Mouse (Mus musculus): ENCODE results near the gene Usp30. TPM values are rescaled to one million over a fixed set of nuclear protein-coding genes. Genes with fewer than 3 reads are reported as not detected.

Gene Usp30
- total RNA-seq, 2 experiments from 2014 or later = 9.6 to 10.1 TPM

GRCm38 (mm10) chr5:114127374-114128349, 62.4 kb downstream of the Usp30 start, which contains the start of gene Alkbh2:
Gene Alkbh2 (minus strand): TSS chr5:114128218.
- peak; percentile 90 for DNase-seq

DNA sequence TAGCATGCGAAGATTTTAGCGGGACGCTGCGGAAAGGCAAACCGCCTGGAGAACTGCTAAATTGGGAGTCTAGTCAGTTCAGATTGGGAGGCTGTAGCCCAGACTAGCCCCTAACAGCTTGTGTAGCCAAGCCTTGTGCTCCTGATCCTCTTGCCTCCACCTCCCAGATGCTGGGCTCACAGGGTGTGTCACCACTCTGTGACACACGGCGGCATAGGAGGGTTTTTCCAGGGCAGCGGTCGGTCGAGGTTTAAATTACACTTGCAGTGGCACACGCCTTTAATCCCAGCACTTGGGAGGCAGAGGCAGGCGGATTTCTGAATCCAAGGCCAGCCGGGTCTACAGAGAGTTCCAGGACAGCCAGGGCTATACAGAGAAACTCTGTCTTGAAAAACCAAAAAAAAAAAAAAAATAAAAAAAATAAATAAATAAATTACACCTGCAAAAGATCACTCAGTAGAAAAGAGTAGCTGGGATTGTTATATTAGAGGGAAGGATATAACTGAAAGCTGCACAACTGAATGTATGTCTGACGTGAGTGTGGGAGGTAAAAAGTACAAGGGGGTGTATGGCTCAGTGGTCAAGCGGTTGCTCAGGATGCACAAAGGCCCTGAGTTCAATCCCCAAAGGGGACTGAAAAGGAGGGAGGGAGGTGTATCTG, 64.4 kb downstream of the Usp30 start:
- no peak for DNase-seq

GRCm38 (mm10) chr5:114130211-114130605, 64.9 kb downstream of the Usp30 start, which contains the start of gene Ung:
Gene Ung (plus strand): TSS chr5:114130386.
- peak; percentile 41 for DNase-seq

- DNase-seq = peak; percentile 95
Observed at GRCm38 (mm10) chr5:114130698-114131520, 65.6 kb downstream of the Usp30 start.

- peak; percentile 58 for DNase-seq
Observed at GRCm38 (mm10) chr5:114131521-114131840, 66.2 kb downstream of the Usp30 start.

- DNase-seq = no peak
Observed at GRCm38 (mm10) chr5:114132841-114133240, 67.6 kb downstream of the Usp30 start.

- peak; percentile 67 for DNase-seq
Observed at GRCm38 (mm10) chr5:114134091-114134534, 68.9 kb downstream of the Usp30 start.

GRCm38 (mm10) chr5:114135516-114135915, 70.3 kb downstream of the Usp30 start:
- no peak for DNase-seq

- no peak for DNase-seq
Observed at GRCm38 (mm10) chr5:114137481-114138276, 72.4 kb downstream of the Usp30 start.

DNA sequence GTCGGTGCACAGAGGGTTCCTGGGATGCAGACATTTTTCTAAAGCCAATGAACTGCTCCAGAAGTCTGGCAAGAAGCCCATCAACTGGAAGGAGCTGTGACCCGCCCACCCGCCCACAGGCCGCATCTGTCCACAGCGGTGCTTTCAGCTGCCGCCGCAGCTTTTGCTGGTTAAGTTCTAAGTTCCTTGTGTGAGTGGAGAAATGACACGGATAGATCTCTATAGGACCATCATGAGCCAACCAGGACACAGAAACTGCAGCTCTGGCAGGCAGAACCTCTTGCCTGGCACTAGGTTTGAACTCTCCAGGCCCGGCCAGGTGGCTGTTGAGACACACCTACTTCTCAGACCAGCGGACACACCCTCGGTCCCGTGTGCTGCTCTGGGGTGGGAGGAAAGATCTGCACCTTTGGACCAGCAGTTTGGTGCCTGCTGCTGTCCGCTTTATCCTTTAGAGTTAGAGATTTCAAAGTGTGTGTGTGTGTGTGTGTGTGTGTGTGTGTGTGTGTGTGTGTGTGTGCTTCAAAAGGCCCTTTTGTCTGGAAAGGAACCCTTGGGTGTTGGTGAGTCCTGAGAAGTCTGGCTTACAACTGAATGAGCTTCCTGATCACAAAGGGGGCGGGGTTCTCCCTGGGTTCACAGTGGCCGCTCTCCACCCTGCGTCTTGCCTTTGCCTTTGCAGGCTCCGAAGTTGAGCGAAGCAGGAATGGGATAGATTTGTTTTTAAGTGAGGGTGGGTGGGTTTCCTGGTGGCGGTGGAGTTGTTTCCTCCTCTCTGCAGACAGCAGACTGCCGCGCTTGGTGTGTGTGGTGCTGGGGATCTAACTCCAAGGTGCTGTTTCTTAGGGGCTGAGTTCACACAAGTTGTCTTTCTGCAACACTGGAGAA, 73.3 kb downstream of the Usp30 start:
- no peak for DNase-seq

DNA sequence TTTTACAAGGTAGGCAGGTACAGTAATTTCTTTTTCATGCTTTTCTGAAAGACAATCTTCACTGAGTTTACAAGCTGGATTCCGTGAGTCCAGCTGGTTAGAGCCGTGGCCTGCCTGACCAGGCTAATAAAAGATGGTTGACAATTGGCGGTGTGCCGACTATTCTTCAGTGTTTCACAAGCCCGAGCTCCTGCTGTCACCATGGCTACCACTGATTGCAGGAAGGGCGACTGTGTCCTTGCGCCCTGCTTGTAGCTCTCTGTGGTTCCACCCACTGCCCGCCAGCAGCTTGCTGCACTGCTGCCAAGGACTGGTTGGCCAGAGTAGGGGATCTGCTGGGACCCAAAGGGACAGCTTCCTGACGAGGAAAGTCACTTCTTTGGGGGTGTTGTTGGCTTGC, 73.9 kb downstream of the Usp30 start:
- DNase-seq = peak; percentile 78

- no peak for DNase-seq
Observed at GRCm38 (mm10) chr5:114146028-114146888, 81.0 kb downstream of the Usp30 start, which contains the start of gene Acacb. Gene Acacb (plus strand): TSS chr5:114146535.

- no peak for DNase-seq
Observed at GRCm38 (mm10) chr5:114147043-114147972, 82.0 kb downstream of the Usp30 start.

DNA sequence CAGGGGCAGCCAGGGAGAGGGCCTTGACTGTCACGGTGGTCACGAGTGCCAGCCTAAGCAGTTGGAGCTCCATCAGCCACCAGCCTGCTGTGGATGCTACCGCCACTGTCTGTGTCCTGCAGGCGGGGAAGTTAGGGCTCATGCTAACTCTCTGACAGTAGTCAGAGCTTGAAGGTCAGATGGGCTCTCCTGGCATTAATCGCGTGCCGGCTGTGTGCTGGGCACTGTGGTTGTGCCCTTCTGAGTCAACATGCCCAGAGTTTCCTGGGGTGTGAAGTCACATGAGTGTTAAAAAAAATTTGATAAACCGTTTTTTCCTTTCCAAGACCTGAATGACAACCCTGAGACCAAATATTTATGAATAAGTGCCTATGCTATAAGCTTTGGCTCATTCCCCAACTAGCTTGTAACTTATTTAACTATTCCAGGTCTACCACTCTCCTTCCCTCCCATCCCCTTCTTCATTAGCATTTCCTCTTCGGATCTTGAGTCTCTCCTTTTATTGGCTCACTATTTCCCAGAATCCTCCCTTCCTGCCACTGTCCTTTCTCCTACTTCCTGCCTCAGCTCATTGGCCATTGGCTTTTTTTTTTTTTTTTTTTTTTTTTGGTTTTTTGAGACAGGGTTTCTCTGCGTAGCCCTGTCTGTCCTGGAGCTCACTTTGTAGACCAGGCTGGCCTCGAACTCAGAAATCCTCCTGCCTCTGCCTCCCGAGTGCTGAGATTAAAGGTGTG, 87.3 kb downstream of the Usp30 start:
- no peak for DNase-seq

DNA sequence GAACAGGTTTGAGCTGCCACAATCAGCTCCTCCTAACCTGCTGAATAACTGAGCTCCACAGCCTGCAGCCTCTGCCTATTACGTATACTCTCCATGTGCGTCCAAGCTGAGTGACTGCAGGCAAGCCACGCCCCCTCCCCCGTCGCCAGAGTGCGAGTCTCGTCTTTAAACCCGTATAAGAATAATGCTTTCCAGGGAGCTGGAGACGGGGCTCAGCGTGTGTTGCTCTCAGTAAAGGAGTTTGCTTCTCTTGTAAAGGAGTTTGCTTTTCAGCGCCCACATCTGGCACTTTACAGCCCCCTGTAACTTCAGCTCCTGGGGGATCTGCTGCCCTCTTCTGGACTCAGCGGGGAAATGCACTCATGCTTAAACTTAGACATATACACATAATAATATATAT, 88.2 kb downstream of the Usp30 start:
- no peak for DNase-seq

- no peak for DNase-seq
Observed at GRCm38 (mm10) chr5:114154765-114155164, 89.5 kb downstream of the Usp30 start.

DNA sequence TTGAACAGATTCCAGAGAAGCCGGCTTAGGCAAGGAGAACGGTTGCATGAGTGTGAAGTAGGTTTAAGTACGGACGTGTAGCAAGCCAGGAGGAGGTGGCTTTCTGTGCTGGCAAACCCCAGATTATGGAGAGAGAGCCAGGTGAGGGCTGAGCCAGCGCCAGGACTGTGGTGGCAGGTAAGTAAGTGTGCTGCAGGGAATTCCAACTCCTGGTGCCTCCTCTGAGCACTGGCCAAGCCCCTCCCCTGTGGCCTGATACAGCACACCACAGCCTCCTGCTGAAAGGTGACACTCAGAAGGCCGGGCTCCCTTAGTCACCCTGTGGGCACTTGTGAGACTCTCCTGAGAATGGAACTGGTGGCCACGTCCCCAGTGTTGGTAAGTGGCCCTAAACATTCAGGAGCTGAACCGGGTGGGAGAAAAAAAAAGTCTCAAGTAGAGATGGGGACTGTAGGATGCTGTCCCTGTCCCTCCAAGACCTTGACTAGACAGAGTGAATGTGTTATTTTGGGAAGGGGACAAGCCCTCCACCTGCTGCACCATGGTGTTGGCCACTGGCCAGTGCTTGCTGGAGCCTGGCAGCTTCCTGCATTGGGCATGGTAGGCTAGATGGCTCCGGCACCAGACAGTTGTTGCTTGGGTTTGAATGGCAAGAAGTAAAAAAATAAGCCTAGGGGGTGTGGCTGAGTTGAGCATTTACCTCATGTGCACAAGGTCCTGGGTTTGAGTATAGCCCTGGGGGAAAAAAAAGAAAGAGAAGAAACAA, 90.1 kb downstream of the Usp30 start:
- peak; percentile 60 for DNase-seq

Data from gastrocnemius, postnatal 10 days (tissue).